Mouse (Mus musculus) neural tube, embryonic 14.5 days (tissue): ENCODE measurements at regions not wholly inside any gene's neighbourhood (a gene's known extent, or its start where the extent isn't known, plus 50 kb on each side); places are given as distances from the start of the nearest gene placed in this dataset.

ENCODE experiments used
- ATAC-seq: fragments of 200-750 bp; cut with Nextera tagmentation; 2 replicates; pipeline ENCODE4 v1.8.0; 2017; ENCODE audit warnings: low read depth, mild to moderate bottlenecking, moderate TSS enrichment, moderate library complexity
- H3K27ac ChIP-seq: fragments of 300-500 bp; sonication (generic); 2 replicates; pipeline ENCODE4 v1.5.1; 2014; ENCODE audit warnings: low read depth, mild to moderate bottlenecking, control low read depth, low read length, moderate library complexity, mixed read lengths
- H3K27me3 ChIP-seq: fragments of 300-500 bp; sonication (generic); 2 replicates; pipeline ENCODE4 v1.6.1; 2014; ENCODE audit warnings: low read length; ENCODE audit not compliant: control insufficient read depth, insufficient read depth
- H3K36me3 ChIP-seq: fragments of 300-500 bp; sonication (generic); 2 replicates; pipeline ENCODE4 v1.6.1; 2014; ENCODE audit warnings: low read length, mixed read lengths; ENCODE audit not compliant: control insufficient read depth, insufficient read depth
- H3K4me1 ChIP-seq: fragments of 300-500 bp; sonication (generic); 2 replicates; pipeline ENCODE4 v1.6.1; 2014; ENCODE audit warnings: low read length; ENCODE audit not compliant: control insufficient read depth, insufficient read depth
- H3K4me2 ChIP-seq: fragments of 300-500 bp; sonication (generic); 2 replicates; pipeline ENCODE4 v1.6.1; 2014; ENCODE audit warnings: mild to moderate bottlenecking, low read depth, low read length, control low read depth
- H3K4me3 ChIP-seq: fragments of 300-500 bp; sonication (generic); 2 replicates; pipeline ENCODE4 v1.5.1; 2014; ENCODE audit warnings: low read depth, low read length, control low read depth, mixed read lengths
- H3K9ac ChIP-seq: fragments of 300-500 bp; sonication (generic); replicated peaks from 2 replicates; pipeline ENCODE4 v1.6.1; 2014; ENCODE audit warnings: low read depth, mild to moderate bottlenecking, control low read depth, low read length, mixed read lengths
- H3K9me3 ChIP-seq: fragments of 300-500 bp; sonication (generic); 2 replicates; pipeline ENCODE4 v1.6.1; 2016; ENCODE audit warnings: low read length; ENCODE audit not compliant: control insufficient read depth
- WGBS: fragments of 180-500 bp; shearing (Covaris S2); extraction: QIAGEN DNeasy Blood & Tissue Kit; methylation state at CpG from one replicate; pipeline ENCODE4 v1.1.7; 2014; 5-methylcytosine and 5-hydroxymethylcytosine counted together

DNA sequence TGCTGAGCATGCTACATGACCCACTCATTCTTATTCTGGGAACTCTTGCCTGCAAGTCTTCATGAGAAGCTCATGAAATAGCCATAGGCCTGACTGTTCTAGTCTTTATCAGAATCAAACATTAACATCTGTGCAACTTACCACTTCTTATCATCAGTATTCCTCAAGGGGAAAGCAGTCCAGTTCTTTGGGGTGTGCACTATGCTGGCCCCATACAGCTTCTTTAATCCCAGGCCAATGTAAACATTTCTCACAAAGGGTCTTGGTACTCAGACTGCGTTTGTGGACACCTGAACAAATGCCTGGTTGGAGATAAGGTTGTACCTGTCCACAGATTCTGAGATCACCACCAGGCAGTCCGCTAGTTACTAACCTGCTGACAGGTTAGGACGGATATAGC lies 51.3 kb downstream of the 3110018I06Rik start:
- Histone ChIP-seq H3K36me3 (no peaks in the 10 kb centered on the region), H3K9ac (no peak overlapping the region), H3K4me3 (no peak overlapping the region), H3K4me2 (no peak overlapping the region), H3K27me3 (no peaks in the 10 kb centered on the region), H3K27ac (no peak overlapping the region), H3K9me3 (no peaks in the 10 kb centered on the region), H3K4me1 (no peaks in the 10 kb centered on the region)
- 90% methylated on average over 3 of the region's 3 CpGs for WGBS
- no peak for ATAC-seq

DNA sequence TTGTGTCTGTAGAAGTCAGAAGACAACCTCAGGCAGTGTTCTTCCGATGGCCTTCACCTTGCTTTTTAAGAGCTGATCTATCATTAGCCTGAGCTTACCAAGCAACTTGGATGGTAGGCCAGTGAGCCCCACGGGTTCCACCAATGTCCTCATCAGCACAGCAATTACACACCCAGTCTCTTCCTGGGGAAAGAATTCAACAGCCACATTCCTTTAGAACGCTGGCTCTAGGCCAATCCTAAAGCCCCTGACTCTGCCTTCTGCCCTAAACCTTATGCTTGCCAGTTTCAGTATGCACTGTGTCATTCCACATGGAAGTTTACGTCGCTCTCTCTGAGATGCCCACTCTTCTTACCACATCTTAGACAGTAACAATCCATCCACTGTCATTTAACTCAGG lies 52.8 kb downstream of the 3110018I06Rik start:
- WGBS: 65% methylated on average over 5 of the region's 5 CpGs
- H3K27ac ChIP-seq: no peak overlapping the region
- H3K27me3 ChIP-seq: no peaks in the 10 kb centered on the region
- no peak overlapping the region for H3K4me2 ChIP-seq
- no peaks in the 10 kb centered on the region for H3K9me3 ChIP-seq
- no peak overlapping the region for H3K4me3 ChIP-seq
- no peaks in the 10 kb centered on the region for H3K36me3 ChIP-seq
- ATAC-seq: no peak
- H3K4me1 ChIP-seq: no peaks in the 10 kb centered on the region
- no peak overlapping the region for H3K9ac ChIP-seq

DNA sequence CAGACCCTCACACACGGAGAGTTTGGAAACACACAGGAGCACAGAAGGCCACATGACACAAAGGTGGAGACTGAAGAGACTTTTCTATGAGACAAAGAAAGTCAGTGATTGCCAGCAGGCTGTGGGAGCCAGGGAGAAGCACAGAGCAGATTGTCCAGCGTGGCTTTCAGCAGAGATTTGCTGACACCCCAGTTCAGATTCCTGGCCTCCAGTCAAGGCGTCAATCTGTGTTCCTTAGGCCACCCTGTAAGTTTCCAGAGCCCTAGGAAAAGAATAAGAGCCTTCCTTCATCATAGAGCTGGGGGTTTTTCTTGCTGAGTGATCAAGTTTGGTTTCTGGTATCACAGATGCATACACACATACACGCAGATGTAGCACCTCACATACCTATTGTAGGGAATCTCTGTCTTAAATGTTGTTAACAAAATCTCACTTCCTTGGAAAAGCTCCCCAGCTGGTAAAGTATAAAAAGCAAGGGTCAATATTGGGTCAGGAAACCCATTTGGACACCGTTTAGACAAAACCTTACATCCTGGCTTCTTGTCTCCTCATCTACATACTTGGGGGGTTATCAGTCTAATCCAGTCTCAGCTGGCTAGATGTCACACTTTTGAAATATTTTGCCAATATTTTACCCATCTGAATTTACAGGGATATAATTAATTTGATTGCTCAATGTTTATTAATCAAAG lies 58.9 kb downstream of the 3110018I06Rik start:
- Histone ChIP-seq H3K36me3 (no peaks in the 10 kb centered on the region), H3K9me3 (no peaks in the 10 kb centered on the region), H3K27ac (no peak overlapping the region), H3K4me2 (no peak overlapping the region), H3K27me3 (no peaks in the 10 kb centered on the region), H3K4me3 (no peak overlapping the region), H3K4me1 (no peaks in the 10 kb centered on the region), H3K9ac (no peak overlapping the region)
- WGBS: 49% methylated on average over 5 of the region's 5 CpGs
- ATAC-seq: no peak

DNA sequence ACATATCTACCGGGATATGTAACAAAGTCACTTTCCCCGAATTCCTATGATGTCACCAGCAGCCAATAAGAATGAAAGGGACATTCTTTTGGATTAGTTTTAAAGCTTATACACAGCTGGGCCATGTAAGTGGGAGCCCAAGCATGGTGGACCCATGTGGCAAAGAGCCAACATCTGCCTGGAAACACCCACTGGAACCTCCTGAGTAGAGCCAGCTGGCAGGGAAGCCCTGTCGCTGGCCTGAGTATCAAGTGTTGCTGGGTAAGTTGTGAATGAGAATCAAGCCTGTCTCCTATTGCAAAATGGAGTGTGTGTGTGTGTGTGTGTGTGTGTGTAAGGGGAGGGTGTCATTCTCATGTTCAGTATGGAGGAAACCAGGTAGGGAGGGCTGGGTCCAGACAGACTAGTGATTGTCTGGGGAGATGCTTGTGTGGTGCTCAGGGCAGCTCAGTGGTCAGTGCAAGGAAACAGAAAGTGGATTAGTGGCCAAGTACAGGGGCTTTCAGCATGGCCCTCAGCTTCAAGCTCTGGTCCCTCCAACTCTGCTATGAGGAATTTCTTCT lies 59.5 kb downstream of the 3110018I06Rik start:
- H3K4me3 ChIP-seq: no peak overlapping the region
- H3K4me1 ChIP-seq: no peaks in the 10 kb centered on the region
- WGBS: 69% methylated on average over 3 of the region's 3 CpGs
- no peaks in the 10 kb centered on the region for H3K36me3 ChIP-seq
- H3K9ac ChIP-seq: no peak overlapping the region
- no peak overlapping the region for H3K4me2 ChIP-seq
- H3K27me3 ChIP-seq: no peaks in the 10 kb centered on the region
- no peak overlapping the region for H3K27ac ChIP-seq
- ATAC-seq: no peak; the same call in 1 of the 2 replicates
- no peaks in the 10 kb centered on the region for H3K9me3 ChIP-seq

DNA sequence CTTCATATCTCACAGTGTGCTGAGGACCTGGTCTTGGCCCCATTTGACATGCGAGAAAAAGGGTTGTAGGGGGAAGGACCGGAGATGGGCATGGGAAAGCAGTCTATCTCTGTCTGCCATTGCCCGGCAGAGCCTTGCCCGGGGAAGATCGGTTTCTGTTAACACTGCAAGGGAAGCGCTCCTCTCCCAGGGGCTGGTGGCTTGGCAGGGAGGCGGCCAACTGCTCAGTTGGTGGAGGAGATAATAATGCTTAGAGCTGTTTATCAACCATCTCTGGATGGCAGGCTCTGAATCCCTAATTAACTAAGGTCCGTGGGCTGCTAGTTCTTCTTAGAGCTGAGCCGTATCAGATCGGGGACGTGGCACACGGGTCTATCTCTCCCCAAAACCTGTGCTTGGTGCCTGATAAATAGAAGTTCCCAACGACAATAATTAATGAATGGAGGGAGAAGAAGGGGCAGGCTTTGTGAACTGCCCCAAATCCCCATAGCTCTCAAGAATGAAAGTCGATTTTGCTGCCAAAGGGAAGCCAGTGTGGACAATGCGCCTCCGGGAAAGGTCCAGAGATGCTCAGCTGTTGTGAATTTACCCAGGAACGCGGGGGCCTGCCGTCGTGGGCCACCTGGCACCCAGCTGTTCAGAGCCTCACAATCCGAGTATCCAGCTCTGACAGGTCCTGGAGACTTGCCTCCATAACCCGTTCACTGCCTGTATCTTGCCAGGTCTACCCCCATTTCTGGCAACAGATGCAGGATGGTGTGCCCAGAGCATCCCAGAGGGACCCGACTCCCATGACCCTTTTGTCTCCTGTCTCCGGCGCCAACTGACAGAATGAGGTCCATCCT lies 61.2 kb downstream of the 3110018I06Rik start:
- H3K27me3 ChIP-seq: no peaks in the 10 kb centered on the region
- H3K4me2 ChIP-seq: no peak overlapping the region
- no peak overlapping the region for H3K4me3 ChIP-seq
- no peaks in the 10 kb centered on the region for H3K4me1 ChIP-seq
- no peaks in the 10 kb centered on the region for H3K9me3 ChIP-seq
- 62% methylated on average over 25 of the region's 25 CpGs for WGBS
- H3K36me3 ChIP-seq: no peaks in the 10 kb centered on the region
- no peak overlapping the region for H3K9ac ChIP-seq
- ATAC-seq: no peak
- no peak overlapping the region for H3K27ac ChIP-seq

DNA sequence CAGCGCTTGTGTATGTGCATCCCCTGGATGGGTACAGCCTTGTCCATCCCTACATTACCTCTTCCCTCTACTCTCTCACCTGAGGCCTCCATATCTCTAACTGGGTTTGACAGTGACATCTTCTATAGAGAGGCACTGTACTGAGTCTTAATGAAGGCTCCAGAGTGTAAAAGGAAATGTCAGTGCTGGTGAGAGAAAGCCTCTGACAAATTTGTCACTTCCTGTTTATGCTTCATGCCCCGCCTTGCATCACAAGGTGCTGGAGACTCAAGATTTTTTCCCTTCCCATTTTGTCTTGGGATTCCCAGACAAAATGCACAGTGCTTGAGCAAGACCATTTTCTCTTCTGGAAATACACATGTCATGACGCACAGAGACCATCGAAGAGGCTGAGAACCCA lies 70.8 kb downstream of the 3110018I06Rik start:
- H3K9me3 ChIP-seq: no peaks in the 10 kb centered on the region
- no peak overlapping the region for H3K27ac ChIP-seq
- no peak overlapping the region for H3K4me3 ChIP-seq
- H3K9ac ChIP-seq: no peak overlapping the region
- H3K4me2 ChIP-seq: no peak overlapping the region
- H3K36me3 ChIP-seq: no peaks in the 10 kb centered on the region
- no peaks in the 10 kb centered on the region for H3K4me1 ChIP-seq
- no peak for ATAC-seq
- H3K27me3 ChIP-seq: no peaks in the 10 kb centered on the region
- 96% methylated on average over 4 of the region's 4 CpGs for WGBS

DNA sequence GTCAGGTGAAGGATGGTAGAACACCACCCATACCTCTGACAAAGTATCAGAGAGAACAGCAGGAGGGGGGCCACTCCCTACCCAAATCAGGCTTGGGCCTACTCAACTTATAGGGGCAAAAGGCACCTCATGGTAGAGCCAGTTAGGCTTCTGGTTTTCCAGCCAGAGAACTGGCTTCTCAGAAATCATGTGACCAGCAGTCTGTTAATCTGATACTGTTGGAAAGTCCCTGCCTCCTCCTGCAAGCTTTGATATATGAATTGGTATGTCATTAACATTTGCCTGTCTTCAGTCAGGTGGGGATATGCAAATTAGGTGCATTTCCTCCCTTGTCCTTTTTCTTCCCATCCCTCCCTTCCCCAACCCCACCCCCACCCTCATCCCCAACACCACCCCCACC lies 71.7 kb downstream of the 3110018I06Rik start:
- H3K4me3 ChIP-seq: no peak overlapping the region
- H3K9me3 ChIP-seq: no peaks in the 10 kb centered on the region
- H3K4me1 ChIP-seq: no peaks in the 10 kb centered on the region
- H3K27me3 ChIP-seq: no peaks in the 10 kb centered on the region
- H3K27ac ChIP-seq: no peak overlapping the region
- no peak overlapping the region for H3K4me2 ChIP-seq
- no peak for ATAC-seq
- H3K36me3 ChIP-seq: no peaks in the 10 kb centered on the region
- H3K9ac ChIP-seq: no peak overlapping the region

DNA sequence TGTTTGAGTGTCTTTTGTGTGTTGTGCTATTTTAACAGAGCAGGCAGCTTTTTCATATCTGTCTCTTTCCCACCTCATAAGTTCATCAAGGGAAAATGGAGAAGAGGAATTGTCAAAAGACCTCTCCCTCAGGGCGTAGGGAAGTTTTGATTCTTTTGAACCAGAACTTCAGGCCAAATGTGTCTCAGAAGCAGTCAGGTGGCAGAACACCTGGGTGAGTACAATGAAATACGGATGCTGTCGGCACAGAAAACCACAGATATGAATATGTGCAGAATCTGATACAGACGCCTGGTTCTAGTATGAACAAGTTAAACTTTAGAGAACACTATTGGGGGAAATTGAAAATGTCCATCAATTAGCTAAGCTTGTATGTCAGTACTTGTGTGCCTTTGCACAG lies 84.2 kb downstream of the 3110018I06Rik start:
- H3K4me1 ChIP-seq: no peaks in the 10 kb centered on the region
- H3K9me3 ChIP-seq: no peaks in the 10 kb centered on the region
- no peak for ATAC-seq
- WGBS: 96% methylated on average over 4 of the region's 4 CpGs
- H3K4me2 ChIP-seq: no peak overlapping the region
- no peak overlapping the region for H3K27ac ChIP-seq
- no peaks in the 10 kb centered on the region for H3K27me3 ChIP-seq
- H3K36me3 ChIP-seq: no peaks in the 10 kb centered on the region
- no peak overlapping the region for H3K9ac ChIP-seq
- H3K4me3 ChIP-seq: no peak overlapping the region

DNA sequence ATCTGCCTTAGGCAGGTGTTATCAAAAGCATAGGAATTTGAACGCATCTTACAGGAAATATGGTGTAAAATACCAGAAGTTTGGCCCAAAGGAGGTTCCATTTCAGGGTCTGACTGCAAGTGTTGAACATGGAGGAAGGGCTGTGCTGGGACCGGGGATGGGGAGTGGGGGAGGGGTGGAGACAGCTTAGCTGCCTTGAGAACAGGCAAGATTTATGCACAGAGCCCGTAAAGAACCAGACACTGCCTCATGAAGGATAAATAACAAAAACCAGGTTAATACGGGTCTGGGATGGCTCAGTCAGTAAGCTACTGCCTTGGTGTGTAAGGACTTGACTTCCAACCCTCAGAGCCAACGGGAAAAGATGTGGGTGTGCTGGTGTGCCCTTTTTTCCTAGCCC lies 91.1 kb downstream of the 3110018I06Rik start:
- H3K9me3 ChIP-seq: no peaks in the 10 kb centered on the region
- no peak overlapping the region for H3K9ac ChIP-seq
- no peaks in the 10 kb centered on the region for H3K27me3 ChIP-seq
- no peak for ATAC-seq
- H3K4me1 ChIP-seq: no peaks in the 10 kb centered on the region
- no peak overlapping the region for H3K4me3 ChIP-seq
- no peaks in the 10 kb centered on the region for H3K36me3 ChIP-seq
- H3K4me2 ChIP-seq: no peak overlapping the region
- H3K27ac ChIP-seq: no peak overlapping the region
- 50% methylated on average over 5 of the region's 5 CpGs for WGBS
